Mouse (Mus musculus): ENCODE measurements around the gene Ctnna3. TPM values are rescaled to one million over a fixed set of nuclear protein-coding genes. Genes with fewer than 3 reads are reported as not detected.

Ctnna3 gene
- total and polyA plus RNA-seq, 2 experiments from 2014 or later, result 0.51 to 0.52 TPM

GRCm38 (mm10) chr10:63526027-63526426 is 96.1 kb downstream of the Ctnna3 start:
- no peaks in the 10 kb centered on the region for H3K9me3 ChIP-seq (ENCODE audit: low read length)
- H3K27me3 ChIP-seq (ENCODE audit: insufficient read depth, low read length), result no peaks in the 10 kb centered on the region
- H3K4me3 ChIP-seq (ENCODE audit: low read depth, low read length), result no peak overlapping the region
- DNase-seq, result no peak
- no peak overlapping the region for H3K9ac ChIP-seq
- no peak overlapping the region for H3K27ac ChIP-seq (ENCODE audit: low read depth, low read length)
- TF ChIP-seq CTCF (IDR thresholded peaks at IDR 0.05; ENCODE audit: low read depth), result no peak
- 75% methylated on average over 4 of the region's 4 CpGs for WGBS
- H3K4me1 ChIP-seq (ENCODE audit: insufficient read depth), result no peaks in the 10 kb centered on the region
- H3K4me2 ChIP-seq (ENCODE audit: low read depth), result no peak overlapping the region
- no peak for ATAC-seq
- H3K36me3 ChIP-seq (ENCODE audit: insufficient read depth), result no peaks in the 10 kb centered on the region

- H3K36me3 ChIP-seq (ENCODE audit: insufficient read depth), result no peaks in the 10 kb centered on the region
- no peak for ATAC-seq
- no peak for TF ChIP-seq CTCF (IDR thresholded peaks at IDR 0.05; ENCODE audit: low read depth)
- no peaks in the 10 kb centered on the region for H3K4me1 ChIP-seq (ENCODE audit: insufficient read depth)
- H3K27ac ChIP-seq (ENCODE audit: low read depth, low read length), result no peak overlapping the region
- no peaks in the 10 kb centered on the region for H3K9me3 ChIP-seq (ENCODE audit: low read length)
- H3K27me3 ChIP-seq (ENCODE audit: insufficient read depth, low read length), result no peaks in the 10 kb centered on the region
- H3K9ac ChIP-seq, result no peak overlapping the region
- WGBS, result 74% methylated on average over 8 of the region's 8 CpGs
- no peak overlapping the region for H3K4me2 ChIP-seq (ENCODE audit: low read depth)
- H3K4me3 ChIP-seq (ENCODE audit: low read depth, low read length), result no peak overlapping the region
- DNase-seq, result no peak
Observed at GRCm38 (mm10) chr10:63532381-63532780, 102.5 kb downstream of the Ctnna3 start.

DNA sequence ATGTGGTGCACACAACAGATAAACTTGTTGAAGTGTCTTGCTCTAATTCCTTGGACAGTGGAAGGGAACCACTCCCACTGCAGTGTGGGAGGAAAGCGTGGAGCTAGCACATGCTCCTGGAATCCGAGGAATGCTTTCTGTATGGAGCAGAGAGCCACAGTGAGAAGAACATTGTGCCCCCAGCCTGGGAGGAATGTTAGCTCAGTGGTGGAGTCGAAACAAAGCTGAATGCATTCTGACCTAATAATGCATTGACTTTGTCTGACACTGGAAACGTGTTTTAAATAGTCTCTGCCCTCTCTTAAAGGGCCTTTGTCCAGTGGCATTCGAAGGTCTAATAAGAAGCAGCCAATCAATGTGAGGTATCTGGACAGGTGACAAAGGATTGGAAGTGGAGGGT is 111.9 kb downstream of the Ctnna3 start:
- Histone ChIP-seq H3K9ac (no peak overlapping the region), H3K4me2 (ENCODE audit: low read depth) (no peak overlapping the region), H3K27me3 (ENCODE audit: insufficient read depth, low read length) (no peaks in the 10 kb centered on the region), H3K4me3 (ENCODE audit: low read depth, low read length) (no peak overlapping the region), H3K27ac (ENCODE audit: low read depth, low read length) (no peak overlapping the region), H3K4me1 (ENCODE audit: insufficient read depth) (no peaks in the 10 kb centered on the region), H3K36me3 (ENCODE audit: insufficient read depth) (no peaks in the 10 kb centered on the region), H3K9me3 (ENCODE audit: low read length) (no peaks in the 10 kb centered on the region)
- WGBS, result 8% methylated on average over 5 of the region's 5 CpGs
- TF ChIP-seq CTCF (IDR thresholded peaks at IDR 0.05; ENCODE audit: low read depth), result no peak
- no peak for ATAC-seq
- no peak for DNase-seq

DNA sequence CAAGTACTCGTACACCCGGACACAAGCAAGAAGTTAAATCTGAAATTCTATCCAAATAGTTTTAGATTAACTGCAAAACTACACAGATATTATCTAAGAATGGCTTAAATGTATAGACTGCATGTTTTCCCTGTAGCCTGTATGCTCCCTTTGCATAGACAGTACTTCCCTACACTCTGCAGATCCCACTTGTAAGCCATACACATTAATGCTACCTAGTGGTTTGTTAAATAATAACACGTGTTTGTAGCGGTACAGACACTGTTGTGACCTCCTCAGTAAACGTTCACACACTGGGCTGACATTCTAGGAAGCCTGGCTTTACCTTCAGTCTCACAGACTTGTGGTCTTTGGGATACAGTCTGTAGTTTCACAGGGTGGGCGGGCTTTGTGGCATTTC is 112.6 kb downstream of the Ctnna3 start:
- DNase-seq, result no peak
- Histone ChIP-seq H3K4me1 (ENCODE audit: insufficient read depth) (no peaks in the 10 kb centered on the region), H3K36me3 (ENCODE audit: insufficient read depth) (no peaks in the 10 kb centered on the region), H3K9me3 (ENCODE audit: low read length) (no peaks in the 10 kb centered on the region), H3K27me3 (ENCODE audit: insufficient read depth, low read length) (no peaks in the 10 kb centered on the region), H3K4me3 (ENCODE audit: low read depth, low read length) (no peak overlapping the region), H3K27ac (ENCODE audit: low read depth, low read length) (no peak overlapping the region), H3K4me2 (ENCODE audit: low read depth) (no peak overlapping the region), H3K9ac (no peak overlapping the region)
- no peak for TF ChIP-seq CTCF (IDR thresholded peaks at IDR 0.05; ENCODE audit: low read depth)
- no peak for ATAC-seq
- WGBS, result 58% methylated on average over 6 of the region's 6 CpGs

DNA sequence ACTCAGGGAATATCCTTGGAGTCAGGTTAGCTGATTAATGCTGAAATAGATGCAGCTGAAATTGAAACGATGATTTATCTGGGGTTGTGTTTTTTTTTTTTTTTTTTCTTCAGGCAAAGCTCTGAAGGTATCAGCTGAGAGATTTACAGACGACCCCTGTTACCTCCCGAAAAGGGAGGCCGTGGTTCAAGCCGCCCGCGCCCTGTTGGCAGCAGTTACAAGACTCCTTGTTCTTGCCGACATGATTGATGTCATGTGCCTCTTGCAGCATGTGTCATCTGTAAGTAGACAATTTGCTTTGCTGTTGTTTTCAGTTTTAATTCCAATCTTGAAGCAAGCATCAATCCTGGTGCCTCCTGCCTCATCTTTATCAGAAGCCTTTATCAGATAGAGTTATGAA is 136.8 kb downstream of the Ctnna3 start:
- TF ChIP-seq CTCF (IDR thresholded peaks at IDR 0.05; ENCODE audit: low read depth), result no peak

GRCm38 (mm10) chr10:63571561-63571960 is 141.7 kb downstream of the Ctnna3 start:
- ATAC-seq, result no peak
- H3K27ac ChIP-seq (ENCODE audit: low read depth, low read length), result no peak overlapping the region
- TF ChIP-seq CTCF (IDR thresholded peaks at IDR 0.05; ENCODE audit: low read depth), result no peak
- H3K9me3 ChIP-seq (ENCODE audit: low read length), result no peaks in the 10 kb centered on the region
- no peak for DNase-seq
- no peaks in the 10 kb centered on the region for H3K27me3 ChIP-seq (ENCODE audit: insufficient read depth, low read length)
- H3K4me3 ChIP-seq (ENCODE audit: low read depth, low read length), result no peak overlapping the region
- no peaks in the 10 kb centered on the region for H3K36me3 ChIP-seq (ENCODE audit: insufficient read depth)
- H3K4me1 ChIP-seq (ENCODE audit: insufficient read depth), result no peaks in the 10 kb centered on the region
- no peak overlapping the region for H3K9ac ChIP-seq
- no peak overlapping the region for H3K4me2 ChIP-seq (ENCODE audit: low read depth)

More for the DNA sequence above, 136.8 kb downstream of the Ctnna3 start:
- no peaks in the 10 kb centered on the region for H3K9me3 ChIP-seq (ENCODE audit: low read length)
- H3K4me2 ChIP-seq (ENCODE audit: low read depth), result no peak overlapping the region
- ATAC-seq (no peak), DNase-seq (no peak)
- H3K36me3 ChIP-seq (ENCODE audit: insufficient read depth), result no peaks in the 10 kb centered on the region
- 95% methylated on average over 8 of the region's 8 CpGs for WGBS
- no peaks in the 10 kb centered on the region for H3K27me3 ChIP-seq (ENCODE audit: insufficient read depth, low read length)
- H3K4me3 ChIP-seq (ENCODE audit: low read depth, low read length), result no peak overlapping the region
- no peak overlapping the region for H3K27ac ChIP-seq (ENCODE audit: low read depth, low read length)
- no peaks in the 10 kb centered on the region for H3K4me1 ChIP-seq (ENCODE audit: insufficient read depth)
- no peak overlapping the region for H3K9ac ChIP-seq

GRCm38 (mm10) chr10:63572866-63573265 is 143.0 kb downstream of the Ctnna3 start:
- H3K9me3 ChIP-seq (ENCODE audit: low read length), result no peaks in the 10 kb centered on the region
- no peaks in the 10 kb centered on the region for H3K27me3 ChIP-seq (ENCODE audit: insufficient read depth, low read length)
- DNase-seq, result no peak
- no peak for ATAC-seq
- H3K9ac ChIP-seq, result no peak overlapping the region
- H3K4me2 ChIP-seq (ENCODE audit: low read depth), result no peak overlapping the region
- no peaks in the 10 kb centered on the region for H3K4me1 ChIP-seq (ENCODE audit: insufficient read depth)
- 95% methylated on average over 7 of the region's 7 CpGs for WGBS
- no peak overlapping the region for H3K4me3 ChIP-seq (ENCODE audit: low read depth, low read length)
- H3K36me3 ChIP-seq (ENCODE audit: insufficient read depth), result no peaks in the 10 kb centered on the region
- no peak overlapping the region for H3K27ac ChIP-seq (ENCODE audit: low read depth, low read length)
- no peak for TF ChIP-seq CTCF (IDR thresholded peaks at IDR 0.05; ENCODE audit: low read depth)

DNA sequence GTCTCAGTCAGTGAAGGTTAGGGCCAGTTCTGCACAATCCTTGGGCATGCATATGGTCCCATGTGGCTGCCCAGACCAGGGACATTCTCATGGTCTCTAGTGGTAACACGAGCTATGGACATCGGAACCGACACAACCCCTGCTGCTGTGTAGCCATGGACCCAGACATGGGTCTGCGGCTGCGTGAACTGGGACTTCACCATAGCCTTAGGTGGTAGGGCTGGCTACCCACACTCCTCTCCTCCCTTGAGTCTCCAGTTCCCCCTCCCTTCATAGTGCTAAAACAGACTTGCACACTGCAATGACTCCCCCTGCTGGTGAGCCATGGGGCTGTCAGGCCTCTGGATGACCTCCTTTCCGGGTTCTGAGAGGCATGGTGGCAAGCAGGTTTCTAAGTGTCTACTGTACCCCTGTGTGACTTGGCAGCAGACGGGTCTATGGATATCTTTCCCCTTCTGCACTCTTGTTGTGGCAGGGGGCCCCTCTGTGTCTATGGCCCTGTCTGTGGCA is 144.3 kb downstream of the Ctnna3 start:
- Histone ChIP-seq H3K9ac (no peak overlapping the region), H3K36me3 (ENCODE audit: insufficient read depth) (no peaks in the 10 kb centered on the region), H3K4me3 (ENCODE audit: low read depth, low read length) (no peak overlapping the region), H3K9me3 (ENCODE audit: low read length) (no peaks in the 10 kb centered on the region), H3K27ac (ENCODE audit: low read depth, low read length) (no peak overlapping the region), H3K27me3 (ENCODE audit: insufficient read depth, low read length) (no peaks in the 10 kb centered on the region), H3K4me1 (ENCODE audit: insufficient read depth) (no peaks in the 10 kb centered on the region), H3K4me2 (ENCODE audit: low read depth) (no peak overlapping the region)
- TF ChIP-seq CTCF (IDR thresholded peaks at IDR 0.05; ENCODE audit: low read depth), result peak; percentile 51
- DNase-seq, result no peak
- ATAC-seq, result no peak
- WGBS, result 85% methylated on average over 7 of the region's 7 CpGs

Measured in forebrain, postnatal 0 days (tissue).